Mouse (Mus musculus) ES-Bruce4 (cell line): ENCODE data around the gene Inpp5e. TPM values are rescaled to one million over a fixed set of nuclear protein-coding genes. Genes with fewer than 3 reads are reported as not detected.

ENCODE experiments used
- H3K27ac ChIP-seq: 2 replicates; pipeline ENCODE4 v1.5.1; 2012; ENCODE audit warnings: low read length, inconsistent platforms; ENCODE audit not compliant: insufficient read depth
- H3K27me3 ChIP-seq: 2 replicates; pipeline ENCODE4 v1.6.1; 2012; ENCODE audit warnings: mild to moderate bottlenecking, low read length, inconsistent platforms; ENCODE audit not compliant: control insufficient read depth, poor library complexity, insufficient read depth, severe bottlenecking
- H3K36me3 ChIP-seq: 2 replicates; pipeline ENCODE4 v1.6.1; 2012; ENCODE audit warnings: inconsistent platforms, mild to moderate bottlenecking, low read length, moderate library complexity; ENCODE audit not compliant: control insufficient read depth, poor library complexity, insufficient read depth, severe bottlenecking
- H3K4me1 ChIP-seq: one replicate; pipeline ENCODE4 v1.8.1; 2011; ENCODE audit warnings: low read length; ENCODE audit not compliant: control insufficient read depth, insufficient read depth
- H3K4me3 ChIP-seq: 2 replicates; pipeline ENCODE4 v1.5.1; 2011; ENCODE audit warnings: low read depth, mild to moderate bottlenecking, low read length
- H3K9ac ChIP-seq: 2 replicates; pipeline ENCODE4 v1.6.1; 2012; ENCODE audit warnings: low read depth, mild to moderate bottlenecking, inconsistent platforms; ENCODE audit not compliant: poor library complexity, severe bottlenecking
- H3K9me3 ChIP-seq: replicated peaks from 2 replicates; pipeline ENCODE4 v1.6.1; 2012; ENCODE audit warnings: mild to moderate bottlenecking, low read length, inconsistent platforms; ENCODE audit not compliant: control insufficient read depth, poor library complexity, insufficient read depth, severe bottlenecking
- CTCF ChIP-seq: IDR thresholded peaks from one replicate; pipeline ENCODE4 v1.8.1; 2011; ENCODE audit warnings: low read depth, low read length
- EP300 ChIP-seq: IDR thresholded peaks from 2 replicates; pipeline ENCODE4 v1.6.1; 2011; ENCODE audit warnings: low read depth, low read length; ENCODE audit not compliant: insufficient read depth
- POLR2A ChIP-seq: IDR thresholded peaks from one replicate; pipeline ENCODE4 v1.8.1; 2011; ENCODE audit warnings: low read length; ENCODE audit not compliant: insufficient read depth
- polyA plus RNA-seq: library from polyadenylated mRNA; stranded (reverse); fragments of >200 nt; gene quantifications from 2 replicates; pipeline ENCODE4 v1.2.4, GENCODE M21; 2011; ENCODE audit warnings: low read depth; ENCODE audit not compliant: missing spikeins, insufficient read depth, insufficient read length

The Inpp5e gene
- polyA plus RNA-seq, 1 experiment: 15.3 TPM

DNA sequence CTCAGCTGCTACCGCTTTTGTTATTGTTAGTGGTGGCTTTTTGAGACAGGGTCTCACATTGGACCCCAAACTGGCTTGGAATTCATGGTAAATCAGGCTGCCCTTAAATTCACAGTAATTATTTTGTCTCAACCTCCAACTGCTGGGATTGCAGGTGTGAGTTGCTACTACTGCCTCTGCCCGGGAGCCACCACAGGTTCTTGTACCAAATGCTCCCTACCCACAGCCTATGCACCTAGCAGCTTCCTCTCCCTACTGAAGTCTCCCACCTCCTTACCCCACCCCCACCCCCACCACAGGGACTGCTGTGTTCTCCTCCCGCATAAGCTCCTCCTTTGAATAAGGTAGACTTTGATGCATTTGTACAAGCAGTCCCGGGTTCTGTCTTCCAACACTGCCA, 52.8 kb downstream of the Inpp5e start:
- Histone ChIP-seq H3K36me3 (no peaks in the 10 kb centered on the region), H3K27me3 (no peaks in the 10 kb centered on the region), H3K4me1 (peaks cover 1% of the 10 kb centered on the region), H3K9ac (no peak overlapping the region), H3K9me3 (no peaks in the 10 kb centered on the region), H3K27ac (no peak overlapping the region), H3K4me3 (no peak overlapping the region)
- TF ChIP-seq POLR2A (no peak), CTCF (no peak), EP300 (no peak)

GRCm38 (mm10) chr2:26354401-26354800, 54.6 kb downstream of the Inpp5e start:
- no peak overlapping the region for H3K9ac ChIP-seq

GRCm38 (mm10) chr2:26353066-26353980, 55.7 kb downstream of the Inpp5e start:
- Histone ChIP-seq H3K4me3 (peak overlapping the region; percentile 68; the same call in 1 of the 2 replicates), H3K4me1 (peaks cover 1% of the 10 kb centered on the region), H3K36me3 (no peaks in the 10 kb centered on the region), H3K9ac (peak overlapping the region; percentile 79; the same call in 1 of the 2 replicates), H3K9me3 (no peaks in the 10 kb centered on the region), H3K27me3 (no peaks in the 10 kb centered on the region), H3K27ac (no peak overlapping the region)
- TF ChIP-seq CTCF (no peak), POLR2A (no peak), EP300 (no peak)

More at GRCm38 (mm10) chr2:26354401-26354800, 54.6 kb downstream of the Inpp5e start:
- Histone ChIP-seq H3K9me3 (no peaks in the 10 kb centered on the region), H3K27me3 (no peaks in the 10 kb centered on the region), H3K4me1 (peaks cover 1% of the 10 kb centered on the region), H3K27ac (no peak overlapping the region), H3K36me3 (no peaks in the 10 kb centered on the region), H3K4me3 (no peak overlapping the region)
- no peak for TF ChIP-seq EP300
- no peak for TF ChIP-seq CTCF
- no peak for TF ChIP-seq POLR2A

- no peaks in the 10 kb centered on the region for H3K36me3 ChIP-seq
- peak overlapping the region; percentile 79 for H3K9ac ChIP-seq
- no peaks in the 10 kb centered on the region for H3K27me3 ChIP-seq
- H3K4me1 ChIP-seq: peaks cover 1% of the 10 kb centered on the region
- no peak overlapping the region for H3K27ac ChIP-seq
- TF ChIP-seq EP300 (no peak), POLR2A (no peak), CTCF (no peak)
- H3K4me3 ChIP-seq: peak overlapping the region; percentile 68
- H3K9me3 ChIP-seq: no peaks in the 10 kb centered on the region
These were observed 56.6 kb downstream of the Inpp5e start for GRCm38 (mm10) chr2:26352291-26352910.

- peak; percentile 57 for TF ChIP-seq CTCF
- TF ChIP-seq EP300: no peak
- TF ChIP-seq POLR2A: no peak
- H3K9me3 ChIP-seq: no peaks in the 10 kb centered on the region
- peaks cover 1% of the 10 kb centered on the region for H3K4me1 ChIP-seq
- no peak within 1 kb of the TSS for H3K27ac ChIP-seq
- H3K36me3 ChIP-seq: no peaks in the 10 kb centered on the region
- peak within 1 kb of the TSS; percentile 79 for H3K9ac ChIP-seq
- H3K27me3 ChIP-seq: no peaks in the 10 kb centered on the region
- peak within 1 kb of the TSS; percentile 79 for H3K4me3 ChIP-seq
These were observed 57.4 kb downstream of the Inpp5e start, which contains the start of gene Dnlz for GRCm38 (mm10) chr2:26351358-26352290. Gene Dnlz (minus strand): TSS chr2:26352110.
